Mouse (Mus musculus) C2C12 (cell line): ENCODE results near the gene BC048403.

Experiments
- CTCF ChIP-seq: IDR thresholded peaks from one replicate; pipeline ENCODE4 v1.5.1; 2011; ENCODE audit not compliant: control insufficient read depth, insufficient read depth, insufficient read length
- MAX ChIP-seq: IDR thresholded peaks from one replicate; pipeline ENCODE4 v1.6.1; 2011; ENCODE audit warnings: mild to moderate bottlenecking, control low read depth
- MYOD1 ChIP-seq: IDR thresholded peaks from one replicate; pipeline ENCODE4 v1.6.1; 2011; ENCODE audit warnings: low read depth; ENCODE audit not compliant: control insufficient read depth, insufficient read length
- MYOG ChIP-seq: IDR thresholded peaks from one replicate; pipeline ENCODE4 v1.6.1; 2011; ENCODE audit not compliant: control insufficient read depth, insufficient read length; ENCODE audit errors: extremely low read depth
- USF1 ChIP-seq: IDR thresholded peaks from one replicate; pipeline ENCODE4 v1.6.1; 2011; ENCODE audit warnings: low read depth, mild to moderate bottlenecking, control low read depth, moderate library complexity

GRCm38 (mm10) chr10:121701296-121702248, 38.2 kb upstream of the BC048403 start:
- TF ChIP-seq CTCF (peak; percentile 23), MYOD1 (no peak), USF1 (no peak), MAX (no peak), MYOG (no peak)
